Mouse (Mus musculus): ENCODE data around the gene Cox6a1. TPM values are rescaled to one million over a fixed set of nuclear protein-coding genes. Genes with fewer than 3 reads are reported as not detected.

The Cox6a1 gene
- total RNA-seq, 2 experiments from 2014 or later = 1,718 to 1,856 TPM

GRCm38 (mm10) chr5:115300792-115301614 is 47.8 kb downstream of the Cox6a1 start, which contains the start of gene Dynll1:
TSS of gene Dynll1 (minus strand) at chr5:115300999.
- DNase-seq = peak; percentile 100

GRCm38 (mm10) chr5:115300035-115300744 is 48.6 kb downstream of the Cox6a1 start:
- DNase-seq = peak; percentile 67

- DNase-seq = no peak
These were observed 52.4 kb downstream of the Cox6a1 start for GRCm38 (mm10) chr5:115296347-115296746.

Other genes starting within 250 kb of the Cox6a1 start
- gene Acads, start 229.6 kb downstream of the Cox6a1 start, total RNA-seq (2021) = 100 to 1,000 TPM; 356 to 367 TPM
- gene Unc119b, start 214.0 kb downstream of the Cox6a1 start, total RNA-seq (2021) = 10 to 100 TPM; 31.8 to 34.1 TPM
- gene Mlec, start 190.8 kb downstream of the Cox6a1 start, total RNA-seq (2021) = 100 to 1,000 TPM; 160 to 163 TPM
- 1 to 10 TPM; 4.1 to 4.4 TPM for gene Cabp1, start 154.6 kb downstream of the Cox6a1 start, total RNA-seq (2021)
- gene Pop5, start 113.1 kb downstream of the Cox6a1 start, total RNA-seq (2021) = 10 to 100 TPM; 86.6 to 97.6 TPM
- 100 to 1,000 TPM; 228 to 254 TPM for gene Rnf10, start 76.1 kb downstream of the Cox6a1 start, total RNA-seq (2021)
- gene Coq5, start 69.3 kb downstream of the Cox6a1 start, total RNA-seq (2021) = 100 to 1,000 TPM in 1 of 2 experiments, 10 to 100 TPM in 1; 90.7 to 114 TPM
- 100 to 1,000 TPM; 243 to 258 TPM for gene Dynll1, start 48.0 kb downstream of the Cox6a1 start, total RNA-seq (2021)
- gene Srsf9, start 21.8 kb downstream of the Cox6a1 start, total RNA-seq (2021) = 10 to 100 TPM; 67.1 to 70.7 TPM
- 10 to 100 TPM; 19.1 to 20.1 TPM for gene Gatc, start 7.8 kb downstream of the Cox6a1 start, total RNA-seq (2021)
- 10 to 100 TPM; 28.5 to 30.1 TPM for gene Triap1, start 7.8 kb downstream of the Cox6a1 start, total RNA-seq (2021)
- gene Msi1, start 80.6 kb upstream of the Cox6a1 start, total RNA-seq (2021) = 10 to 100 TPM; 15.9 to 16.2 TPM
- not detected for gene Pla2g1b, start 117.3 kb upstream of the Cox6a1 start, total RNA-seq (2021)
- gene Sirt4, start 135.7 kb upstream of the Cox6a1 start, total RNA-seq (2021) = 10 to 100 TPM; 15.8 to 31.4 TPM
- gene Pxn, start 157.7 kb upstream of the Cox6a1 start, total RNA-seq (2021) = 10 to 100 TPM; 55.1 to 72.4 TPM
- 100 to 1,000 TPM; 933 to 968 TPM for gene Rplp0, start 210.5 kb upstream of the Cox6a1 start, total RNA-seq (2021)
- 10 to 100 TPM; 52.4 to 63.2 TPM for gene Gcn1l1, start 216.3 kb upstream of the Cox6a1 start, total RNA-seq (2021)